Mouse (Mus musculus) olfactory bulb, adult 2 months (tissue): ENCODE results near the gene Tfr2.

ENCODE experiments used
- CTCF ChIP-seq: fragments of 200-500 bp; IDR thresholded peaks from 2 replicates; pipeline ENCODE4 v1.5.1; 2012; ENCODE audit warnings: low read depth, mild to moderate bottlenecking, low read length, moderate library complexity; ENCODE audit not compliant: insufficient read depth
- POLR2A ChIP-seq: fragments of 200-500 bp; IDR thresholded peaks from 2 replicates; pipeline ENCODE4 v1.6.1; 2012; ENCODE audit warnings: mild to moderate bottlenecking, low read depth, low read length, moderate library complexity; ENCODE audit not compliant: insufficient read depth

DNA sequence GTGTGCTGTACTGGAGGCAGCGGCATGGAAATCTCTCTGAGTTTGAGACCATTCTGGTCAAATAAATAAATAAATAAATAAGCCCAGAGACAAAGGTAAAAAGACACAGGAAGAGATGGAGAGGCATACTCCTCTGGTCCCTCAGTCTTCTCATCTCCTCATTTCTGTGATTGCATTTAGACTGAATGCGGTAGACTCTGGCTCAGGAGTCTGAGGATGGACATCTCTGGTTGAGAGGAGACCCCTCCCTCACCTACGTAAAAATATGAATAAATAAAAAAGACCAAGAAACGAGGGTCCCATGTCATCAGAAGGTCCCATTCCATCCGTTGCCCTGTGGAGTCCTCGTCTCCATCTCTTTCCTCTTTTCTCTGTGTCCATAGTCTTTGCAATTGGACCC, 16.6 kb upstream of the Tfr2 start:
- TF ChIP-seq CTCF (no peak), POLR2A (no peak)
